ENCODE assay signal across 9 mouse cellular contexts in the genomic region with DNA sequence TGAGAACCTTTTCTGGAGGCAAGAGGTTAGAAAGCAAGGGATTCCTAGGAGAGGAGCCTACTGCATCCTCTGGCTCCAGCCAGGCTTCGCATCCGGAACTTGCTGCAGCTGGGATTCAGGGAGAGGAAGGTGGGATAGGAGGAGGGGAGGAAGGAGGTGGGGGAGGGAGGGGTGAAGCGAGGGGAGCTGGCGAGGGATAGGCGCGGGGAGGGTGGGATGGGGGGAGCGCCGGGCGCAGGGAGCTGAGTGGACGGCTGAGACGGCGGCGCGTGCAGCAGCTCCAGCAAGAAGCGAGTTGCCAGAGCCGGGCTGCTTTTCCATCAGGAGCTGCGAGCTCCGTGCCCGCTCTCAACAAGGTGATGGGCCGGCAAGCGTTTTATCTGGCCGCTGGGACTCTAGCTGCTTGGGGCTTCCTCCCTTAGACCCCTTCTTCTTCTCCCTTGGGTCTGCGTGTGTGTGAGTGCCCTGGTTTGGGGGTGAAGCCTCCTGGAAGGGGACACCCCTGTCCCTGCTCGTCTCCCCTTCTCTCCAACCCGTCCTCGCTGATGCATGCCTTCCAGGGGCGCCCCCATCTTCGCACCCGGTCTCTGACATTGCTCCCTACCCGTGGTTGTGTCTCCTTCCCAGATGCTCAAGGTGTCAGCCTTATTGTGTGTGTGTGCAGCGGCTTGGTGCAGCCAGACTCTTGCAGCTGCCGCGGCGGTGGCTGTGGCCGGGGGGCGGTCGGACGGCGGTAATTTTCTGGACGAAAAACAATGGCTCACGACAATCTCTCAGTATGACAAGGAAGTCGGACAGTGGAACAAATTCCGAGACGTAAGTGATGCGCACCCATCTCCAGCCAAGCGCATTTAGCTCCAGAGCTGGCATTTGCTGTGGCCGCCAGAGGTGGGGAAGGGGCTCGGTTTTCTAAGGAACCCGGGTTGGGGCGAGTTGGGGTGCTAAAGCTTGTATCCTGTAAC. TPM values are rescaled to one million over a fixed set of nuclear protein-coding genes. Genes with fewer than 3 reads are reported as not detected.
A peak's percentile ranks its signal among the peaks of the same experiment; 100 is the strongest.
DNase-seq lines count a peak whose midpoint lies in the region; ATAC-seq lines count a peak whose summit lies in the region.
"Had no signal": no experiment of that assay in that cellular context is flagged by ENCODE, and none has a peak within 500 bp of the region (broad histone marks: within the 10 kb centered on the region; RNA-seq: fewer than 3 reads in every experiment).

No protein-coding gene starts in this region.

- H3K27ac ChIP-seq in lung, embryonic 16.5 days (ENCODE audit: low read length), result no peak overlapping the region
- peak overlapping the region; percentile 65; the same call in 1 of the 2 replicates for H3K27ac ChIP-seq in embryonic facial prominence, embryonic 12.5 days
- peak overlapping the region; percentile 90 for H3K27ac ChIP-seq in hindbrain, embryonic 15.5 days (replicated peaks)
- H3K27ac ChIP-seq in limb, embryonic 12.5 days, result no peak overlapping the region

- H3K4me2 ChIP-seq in lung, embryonic 16.5 days (ENCODE audit: low read depth, low read length), result peak overlapping the region; percentile 88
- H3K4me2 ChIP-seq in embryonic facial prominence, embryonic 12.5 days (replicated peaks), result peak overlapping the region; percentile 96
- H3K4me2 ChIP-seq in hindbrain, embryonic 15.5 days, result peak overlapping the region; percentile 75
- peak overlapping the region; percentile 92 for H3K4me2 ChIP-seq in limb, embryonic 12.5 days

- H3K4me1 ChIP-seq in lung, embryonic 16.5 days (replicated peaks; ENCODE audit: control insufficient read depth, insufficient read depth, low read length), result peaks cover 7% of the 10 kb centered on the region
- H3K4me1 ChIP-seq in embryonic facial prominence, embryonic 12.5 days, result 0 out of 2 replicates have a peak, but pooled peaks cover 3% of the 10 kb centered on the region
- no peaks in the 10 kb centered on the region for H3K4me1 ChIP-seq in hindbrain, embryonic 15.5 days (replicated peaks)
- H3K4me1 ChIP-seq in limb, embryonic 12.5 days (replicated peaks), result peaks cover 7% of the 10 kb centered on the region; the same call in 1 of the 2 replicates

- H3K27me3 ChIP-seq in lung, embryonic 16.5 days (ENCODE audit: control insufficient read depth, insufficient read depth, low read depth, low read length), result peaks cover 2% of the 10 kb centered on the region; the same call in 1 of the 2 replicates
- no peaks in the 10 kb centered on the region for H3K27me3 ChIP-seq in embryonic facial prominence, embryonic 12.5 days
- no peaks in the 10 kb centered on the region for H3K27me3 ChIP-seq in hindbrain, embryonic 15.5 days
- 0 out of 2 replicates have a peak, but pooled peaks cover 4% of the 10 kb centered on the region for H3K27me3 ChIP-seq in limb, embryonic 12.5 days

- H3K9ac ChIP-seq in lung, embryonic 16.5 days (ENCODE audit: low read length), result peak overlapping the region; percentile 35; the same call in 1 of the 2 replicates
- H3K9ac ChIP-seq in embryonic facial prominence, embryonic 12.5 days, result peak overlapping the region; percentile 65
- H3K9ac ChIP-seq in hindbrain, embryonic 15.5 days, result peak overlapping the region; percentile 80
- peak overlapping the region; percentile 68 for H3K9ac ChIP-seq in limb, embryonic 12.5 days (replicated peaks)

- H3K9me3 ChIP-seq in lung, embryonic 16.5 days (ENCODE audit: control insufficient read depth, low read length), result no peaks in the 10 kb centered on the region
- H3K9me3 ChIP-seq in embryonic facial prominence, embryonic 12.5 days, result no peaks in the 10 kb centered on the region
- no peaks in the 10 kb centered on the region for H3K9me3 ChIP-seq in hindbrain, embryonic 15.5 days
- no peaks in the 10 kb centered on the region for H3K9me3 ChIP-seq in limb, embryonic 12.5 days

- peak overlapping the region; percentile 48 for H3K4me3 ChIP-seq in lung, embryonic 16.5 days (ENCODE audit: low read length)
- H3K4me3 ChIP-seq in embryonic facial prominence, embryonic 12.5 days, result peak overlapping the region; percentile 60
- H3K4me3 ChIP-seq in hindbrain, embryonic 15.5 days, result peak overlapping the region; percentile 85
- peak overlapping the region; percentile 60 for H3K4me3 ChIP-seq in limb, embryonic 12.5 days (replicated peaks)

- WGBS in lung, embryonic 16.5 days, result under 1% methylated on average over 49 of the region's 50 CpGs
- WGBS in embryonic facial prominence, embryonic 12.5 days, result under 1% methylated on average over 46 of the region's 50 CpGs
- WGBS in hindbrain, embryonic 15.5 days, result under 1% methylated on average over 40 of the region's 50 CpGs
- 0% methylated on average over 49 of the region's 50 CpGs for WGBS in limb, embryonic 12.5 days

- peak; percentile 64; the same call in 1 of the 2 replicates for ATAC-seq in lung, embryonic 16.5 days (ENCODE audit: low read depth)
- ATAC-seq in embryonic facial prominence, embryonic 12.5 days (ENCODE audit: insufficient number of reproducible peaks, insufficient read depth, low FRiP score, low TSS enrichment), result peak; percentile 82
- peak; percentile 89 for ATAC-seq in hindbrain, embryonic 15.5 days (ENCODE audit: low FRiP score, low read depth)
- peak; percentile 84 for ATAC-seq in limb, embryonic 12.5 days (ENCODE audit: insufficient number of reproducible peaks, insufficient read depth, low FRiP score, low TSS enrichment, low read depth)
- no peak for ATAC-seq in erythroblast, adult 5-6 weeks (replicated peaks; ENCODE audit: low FRiP score, poor library complexity, severe bottlenecking)

- no peaks in the 10 kb centered on the region for H3K36me3 ChIP-seq in lung, embryonic 16.5 days (ENCODE audit: control insufficient read depth, insufficient read depth, low read length)
- H3K36me3 ChIP-seq in embryonic facial prominence, embryonic 12.5 days, result no peaks in the 10 kb centered on the region
- no peaks in the 10 kb centered on the region for H3K36me3 ChIP-seq in hindbrain, embryonic 15.5 days
- H3K36me3 ChIP-seq in limb, embryonic 12.5 days, result no peaks in the 10 kb centered on the region

- no peak for DNase-seq in lung, postnatal 10 days
- DNase-seq in retina, embryonic 14.5 days (ENCODE audit: low spot score), result peak; percentile 67
- no peak for DNase-seq in adrenal gland, adult 8-10 months

RNA-seq across cellular contexts. Expression of a gene that starts 0.6 kb away (rescaled TPM):
- 2.0 and 2.1 TPM in 2 replicates for polyA plus RNA-seq in lung, embryonic 16.5 days (2015; fragmentation: Nextera tagmentation; extraction: Ambion mirVana)
- 15.2 and 15.7 TPM in 2 replicates for polyA plus RNA-seq in embryonic facial prominence, embryonic 12.5 days (2016; fragmentation: Nextera tagmentation; extraction: Ambion mirVana)
- 81.3 and 85.1 TPM in 2 replicates for polyA plus RNA-seq in hindbrain, embryonic 15.5 days (2015; fragmentation: Nextera tagmentation; extraction: Ambion mirVana)
- polyA plus RNA-seq in limb, embryonic 12.5 days (2016; fragmentation: Nextera tagmentation; extraction: Ambion mirVana), result 14.2 and 15.8 TPM in 2 replicates
- total RNA-seq in erythroblast, adult 5-6 weeks (2015; ENCODE audit: low replicate concordance), result not detected in 2 replicates
- total RNA-seq in erythroblast, adult 5-6 weeks (2017; ENCODE audit: low replicate concordance), result not detected in 2 replicates
- total RNA-seq in adrenal gland, adult 8-10 months (2022), result 1 to 10 TPM; 4.4 to 7.6 (median 4.9) TPM
- total RNA-seq: neutrophil, adult 5-6 weeks had no signal

Comparison
In these comparisons a context has a peak if more than half of its experiments do, and no peak if none do; other contexts are left out.
1. H3K27ac ChIP-seq: peak in embryonic facial prominence, embryonic 12.5 days (single experiment) and hindbrain, embryonic 15.5 days (single experiment); none in lung, embryonic 16.5 days (single experiment) and limb, embryonic 12.5 days (single experiment).
2. Peak in every context shown above with its lines, with median percentiles within 50 percentile points of each other: H3K4me2 ChIP-seq, H3K4me3 ChIP-seq and H3K9ac ChIP-seq.